Mouse (Mus musculus) intestine, embryonic 15.5 days (tissue): ENCODE results near the gene C130050O18Rik. TPM values are rescaled to one million over a fixed set of nuclear protein-coding genes. Genes with fewer than 3 reads are reported as not detected.
A peak's percentile ranks its signal among the peaks of the same experiment; 100 is the strongest.

Experiments
- ATAC-seq: fragments of 200-750 bp; cut with Nextera tagmentation; 2 replicates; pipeline ENCODE4 v1.8.0; 2017; ENCODE audit warnings: moderate TSS enrichment, moderate library complexity
- H3K27ac ChIP-seq: fragments of 300-500 bp; sonication (generic); 2 replicates; pipeline ENCODE4 v1.5.1; 2015; ENCODE audit warnings: mild to moderate bottlenecking, inconsistent platforms
- H3K27me3 ChIP-seq: fragments of 300-500 bp; sonication (generic); replicated peaks from 2 replicates; pipeline ENCODE4 v1.6.1; 2015; ENCODE audit warnings: inconsistent platforms
- H3K36me3 ChIP-seq: fragments of 300-500 bp; sonication (generic); 2 replicates; pipeline ENCODE4 v1.6.1; 2015; ENCODE audit warnings: inconsistent platforms
- H3K4me1 ChIP-seq: fragments of 300-500 bp; sonication (generic); replicated peaks from 2 replicates; pipeline ENCODE4 v1.6.1; 2015; ENCODE audit warnings: inconsistent platforms
- H3K4me2 ChIP-seq: fragments of 300-500 bp; sonication (generic); replicated peaks from 2 replicates; pipeline ENCODE4 v1.6.1; 2015; ENCODE audit warnings: mild to moderate bottlenecking, inconsistent platforms
- H3K4me3 ChIP-seq: fragments of 300-500 bp; sonication (generic); replicated peaks from 2 replicates; pipeline ENCODE4 v1.5.1; 2015; ENCODE audit warnings: inconsistent platforms
- H3K9ac ChIP-seq: fragments of 300-500 bp; sonication (generic); 2 replicates; pipeline ENCODE4 v1.6.1; 2015; ENCODE audit warnings: inconsistent platforms
- H3K9me3 ChIP-seq: fragments of 300-500 bp; sonication (generic); 2 replicates; pipeline ENCODE4 v1.6.1; 2016; ENCODE audit warnings: inconsistent platforms
- WGBS: fragments of 180-500 bp; shearing (Covaris S2); methylation state at CpG from one replicate; pipeline ENCODE4 v1.1.7; 2015; 5-methylcytosine and 5-hydroxymethylcytosine counted together
- polyA plus RNA-seq: library from polyadenylated mRNA; unstranded; fragments of >200 nt; fragmentation: Nextera tagmentation; extraction: Ambion mirVana; gene quantifications from 2 replicates; pipeline ENCODE4 v1.2.1, GENCODE M21; 2015

The C130050O18Rik gene
- polyA plus RNA-seq, 1 experiment from 2014 or later: 0.85 TPM

GRCm38 (mm10) chr5:139438440-139438839 lies 33.4 kb downstream of the C130050O18Rik start:
- Histone ChIP-seq H3K9me3 (no peaks in the 10 kb centered on the region), H3K4me1 (0 out of 2 replicates have a peak, but pooled peaks cover 5% of the 10 kb centered on the region), H3K9ac (no peak overlapping the region), H3K4me3 (no peak overlapping the region), H3K27ac (no peak overlapping the region), H3K27me3 (no peaks in the 10 kb centered on the region), H3K36me3 (no peaks in the 10 kb centered on the region), H3K4me2 (no peak overlapping the region)
- WGBS: 86% methylated on average over 12 of the region's 12 CpGs
- no peak for ATAC-seq

DNA sequence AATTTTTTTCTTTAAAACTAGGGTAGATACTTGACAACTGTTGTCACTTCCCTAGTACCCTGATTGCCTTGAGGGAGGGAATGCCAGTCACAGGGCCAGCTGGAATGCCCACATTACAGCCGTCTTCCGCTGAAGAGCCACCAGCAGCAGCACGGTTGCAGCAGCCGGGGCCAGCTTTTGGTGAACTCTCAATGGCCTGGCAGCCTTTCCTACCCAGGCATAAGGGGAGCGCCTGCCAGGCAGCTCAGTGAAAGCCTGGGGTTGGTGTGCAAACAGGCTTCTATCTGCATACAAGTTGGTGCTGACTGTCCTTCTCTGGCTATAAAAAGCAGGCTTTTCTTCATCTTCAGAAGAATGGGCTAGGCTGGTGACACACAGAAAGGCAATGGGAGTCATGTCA lies 35.4 kb downstream of the C130050O18Rik start:
- no peak overlapping the region for H3K4me3 ChIP-seq
- no peak overlapping the region for H3K4me2 ChIP-seq
- ATAC-seq: no peak
- 0 out of 2 replicates have a peak, but pooled peaks cover 5% of the 10 kb centered on the region for H3K4me1 ChIP-seq
- H3K27ac ChIP-seq: no peak overlapping the region
- H3K9me3 ChIP-seq: no peaks in the 10 kb centered on the region
- WGBS: 85% methylated on average over 5 of the region's 5 CpGs
- no peaks in the 10 kb centered on the region for H3K27me3 ChIP-seq
- H3K9ac ChIP-seq: no peak overlapping the region
- H3K36me3 ChIP-seq: no peaks in the 10 kb centered on the region

- WGBS: 94% methylated on average over 11 of the region's 11 CpGs
- Histone ChIP-seq H3K4me2 (no peak overlapping the region), H3K27ac (no peak overlapping the region), H3K4me3 (no peak overlapping the region), H3K9me3 (no peaks in the 10 kb centered on the region), H3K27me3 (no peaks in the 10 kb centered on the region), H3K4me1 (0 out of 2 replicates have a peak, but pooled peaks cover 5% of the 10 kb centered on the region), H3K9ac (no peak overlapping the region), H3K36me3 (no peaks in the 10 kb centered on the region)
- ATAC-seq: no peak
Measured at GRCm38 (mm10) chr5:139440926-139441725, 36.0 kb downstream of the C130050O18Rik start.

GRCm38 (mm10) chr5:139441726-139442018 lies 36.6 kb downstream of the C130050O18Rik start:
- H3K4me2 ChIP-seq: no peak overlapping the region
- no peak overlapping the region for H3K9ac ChIP-seq
- ATAC-seq: no peak
- 0 out of 2 replicates have a peak, but pooled peaks cover 5% of the 10 kb centered on the region for H3K4me1 ChIP-seq
- WGBS: 91% methylated on average over 2 of the region's 2 CpGs
- no peaks in the 10 kb centered on the region for H3K9me3 ChIP-seq
- no peak overlapping the region for H3K4me3 ChIP-seq
- H3K36me3 ChIP-seq: no peaks in the 10 kb centered on the region
- H3K27ac ChIP-seq: no peak overlapping the region
- no peaks in the 10 kb centered on the region for H3K27me3 ChIP-seq

- 0 out of 2 replicates have a peak, but pooled peaks cover 5% of the 10 kb centered on the region for H3K4me1 ChIP-seq
- WGBS: 80% methylated on average over 12 of the region's 12 CpGs
- ATAC-seq: 0 out of 2 replicates have a peak, but pooled peaks have one; percentile 20
Measured at GRCm38 (mm10) chr5:139442428-139442827, 37.3 kb downstream of the C130050O18Rik start.

DNA sequence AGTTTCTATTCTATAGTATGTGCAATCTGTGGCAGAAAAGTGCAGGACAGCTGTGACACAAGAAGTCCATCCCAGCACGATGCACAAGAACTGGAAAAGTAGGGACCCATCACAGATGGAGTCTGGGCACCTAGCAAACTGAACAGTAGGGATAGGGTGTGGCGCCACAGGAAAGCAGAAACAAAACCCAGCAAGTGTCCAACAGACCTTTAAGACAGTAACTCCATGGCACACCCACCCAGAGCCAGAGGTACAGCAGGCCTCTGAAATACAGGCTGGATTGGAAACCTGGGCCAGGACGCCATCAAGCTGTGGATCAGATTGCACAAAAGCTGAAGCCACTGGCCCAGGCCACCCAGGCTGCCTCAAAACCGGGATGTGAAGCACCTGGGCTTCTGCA lies 37.9 kb downstream of the C130050O18Rik start:
- no peaks in the 10 kb centered on the region for H3K27me3 ChIP-seq
- H3K9me3 ChIP-seq: no peaks in the 10 kb centered on the region
- H3K27ac ChIP-seq: no peak overlapping the region
- no peaks in the 10 kb centered on the region for H3K36me3 ChIP-seq
- no peak overlapping the region for H3K9ac ChIP-seq
- H3K4me1 ChIP-seq: 0 out of 2 replicates have a peak, but pooled peaks cover 5% of the 10 kb centered on the region
- H3K4me2 ChIP-seq: no peak overlapping the region
- WGBS: 64% methylated on average over 4 of the region's 4 CpGs
- no peak overlapping the region for H3K4me3 ChIP-seq
- no peak for ATAC-seq

More at GRCm38 (mm10) chr5:139442428-139442827, 37.3 kb downstream of the C130050O18Rik start:
- Histone ChIP-seq H3K9me3 (no peaks in the 10 kb centered on the region), H3K9ac (no peak overlapping the region), H3K36me3 (no peaks in the 10 kb centered on the region), H3K27ac (no peak overlapping the region), H3K4me3 (no peak overlapping the region), H3K27me3 (no peaks in the 10 kb centered on the region), H3K4me2 (no peak overlapping the region)

GRCm38 (mm10) chr5:139445258-139445657 lies 40.2 kb downstream of the C130050O18Rik start:
- Histone ChIP-seq H3K4me2 (no peak overlapping the region), H3K4me1 (peaks cover 12% of the 10 kb centered on the region), H3K4me3 (no peak overlapping the region), H3K9me3 (no peaks in the 10 kb centered on the region), H3K27me3 (no peaks in the 10 kb centered on the region), H3K9ac (no peak overlapping the region), H3K36me3 (no peaks in the 10 kb centered on the region), H3K27ac (no peak overlapping the region)
- no peak for ATAC-seq
- WGBS: 84% methylated on average over 8 of the region's 8 CpGs

DNA sequence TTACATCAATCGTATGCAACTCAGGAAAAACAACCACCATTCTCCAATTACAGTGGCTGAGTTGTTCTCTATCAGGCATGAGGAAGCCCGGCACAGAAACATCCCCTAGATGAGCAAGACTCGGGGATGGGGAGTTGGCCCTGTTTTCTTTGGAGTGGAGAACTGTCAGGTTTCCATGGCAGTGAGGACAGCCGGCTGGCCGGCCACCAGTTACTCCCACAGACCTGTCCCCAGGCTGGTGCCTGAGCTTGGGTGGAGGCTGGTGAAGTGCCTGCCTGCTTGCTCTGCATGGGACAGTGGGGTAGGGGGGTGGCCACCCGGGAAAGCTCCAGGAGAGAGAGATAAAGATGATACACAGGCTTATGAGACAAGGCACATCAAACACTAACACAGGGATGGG lies 42.9 kb downstream of the C130050O18Rik start:
- Histone ChIP-seq H3K4me3 (no peak overlapping the region), H3K9me3 (no peaks in the 10 kb centered on the region), H3K27ac (no peak overlapping the region), H3K27me3 (no peaks in the 10 kb centered on the region), H3K36me3 (0 out of 2 replicates have a peak, but pooled peaks cover 4% of the 10 kb centered on the region), H3K4me1 (peaks cover 12% of the 10 kb centered on the region), H3K4me2 (no peak overlapping the region), H3K9ac (no peak overlapping the region)
- WGBS: 73% methylated on average over 6 of the region's 6 CpGs
- no peak for ATAC-seq

- Histone ChIP-seq H3K9ac (no peak overlapping the region), H3K27ac (no peak overlapping the region), H3K9me3 (no peaks in the 10 kb centered on the region), H3K4me2 (no peak overlapping the region), H3K27me3 (no peaks in the 10 kb centered on the region), H3K36me3 (0 out of 2 replicates have a peak, but pooled peaks cover 4% of the 10 kb centered on the region), H3K4me3 (no peak overlapping the region), H3K4me1 (peaks cover 11% of the 10 kb centered on the region)
- ATAC-seq: 0 out of 2 replicates have a peak, but pooled peaks have one; percentile 25
- WGBS: 48% methylated on average over 5 of the region's 5 CpGs
Measured at GRCm38 (mm10) chr5:139449161-139449791, 44.2 kb downstream of the C130050O18Rik start.

GRCm38 (mm10) chr5:139449926-139450325 lies 44.8 kb downstream of the C130050O18Rik start:
- no peaks in the 10 kb centered on the region for H3K9me3 ChIP-seq
- no peak overlapping the region for H3K27ac ChIP-seq
- 36% methylated on average over 4 of the region's 4 CpGs for WGBS
- no peak for ATAC-seq
- no peak overlapping the region for H3K4me2 ChIP-seq
- H3K4me3 ChIP-seq: no peak overlapping the region
- H3K4me1 ChIP-seq: peaks cover 11% of the 10 kb centered on the region
- H3K9ac ChIP-seq: no peak overlapping the region
- 0 out of 2 replicates have a peak, but pooled peaks cover 4% of the 10 kb centered on the region for H3K36me3 ChIP-seq
- H3K27me3 ChIP-seq: no peaks in the 10 kb centered on the region

DNA sequence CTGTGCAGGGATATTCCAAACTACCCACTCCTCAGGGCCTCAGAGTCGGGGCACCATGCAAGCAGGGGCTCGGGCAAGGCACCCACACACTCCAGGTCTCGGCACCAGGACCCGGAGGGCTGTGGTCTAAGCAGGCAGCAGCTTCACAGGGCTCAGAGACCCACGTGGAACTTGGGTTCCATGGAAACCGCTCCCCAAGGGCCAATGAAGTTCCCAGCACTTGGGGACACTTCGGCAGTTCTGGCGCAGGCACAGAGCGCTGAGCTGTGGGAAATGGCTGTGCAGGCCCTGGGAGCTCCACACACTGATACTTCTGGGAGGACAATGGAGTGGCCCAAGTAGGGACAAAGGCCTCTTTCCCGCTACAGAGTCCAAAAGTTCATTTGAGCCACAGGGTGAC lies 48.0 kb downstream of the C130050O18Rik start:
- H3K4me3 ChIP-seq: no peak overlapping the region
- H3K27ac ChIP-seq: no peak overlapping the region
- no peak for ATAC-seq
- no peaks in the 10 kb centered on the region for H3K9me3 ChIP-seq
- no peak overlapping the region for H3K4me2 ChIP-seq
- H3K9ac ChIP-seq: no peak overlapping the region
- H3K27me3 ChIP-seq: no peaks in the 10 kb centered on the region
- H3K36me3 ChIP-seq: 0 out of 2 replicates have a peak, but pooled peaks cover 4% of the 10 kb centered on the region
- WGBS: 89% methylated on average over 10 of the region's 10 CpGs
- H3K4me1 ChIP-seq: peaks cover 11% of the 10 kb centered on the region

DNA sequence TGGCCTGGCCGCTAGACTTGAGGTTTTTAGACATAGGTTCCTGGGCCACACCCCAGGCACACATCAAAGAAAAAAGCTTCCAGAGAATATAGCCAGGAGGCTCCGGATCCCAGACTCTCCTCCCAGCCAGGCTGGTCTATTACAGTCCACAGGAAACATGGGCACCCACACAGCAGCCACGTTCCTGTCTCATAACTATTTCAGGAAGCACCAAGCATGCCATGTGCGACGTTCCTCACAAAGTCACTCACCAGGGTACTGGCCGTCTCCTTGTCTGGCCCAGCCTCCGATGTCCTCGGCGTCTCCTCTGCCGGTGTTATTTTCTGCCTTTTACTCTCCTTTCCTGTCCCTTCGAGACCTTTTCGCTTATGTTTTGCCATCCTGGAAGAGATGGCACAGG lies 50.1 kb downstream of the C130050O18Rik start:
- no peak overlapping the region for H3K27ac ChIP-seq
- H3K4me3 ChIP-seq: no peak overlapping the region
- H3K27me3 ChIP-seq: no peaks in the 10 kb centered on the region
- H3K4me2 ChIP-seq: no peak overlapping the region
- no peak overlapping the region for H3K9ac ChIP-seq
- peaks cover 8% of the 10 kb centered on the region for H3K4me1 ChIP-seq
- no peak for ATAC-seq
- 95% methylated on average over 12 of the region's 12 CpGs for WGBS
- H3K9me3 ChIP-seq: no peaks in the 10 kb centered on the region
- H3K36me3 ChIP-seq: 0 out of 2 replicates have a peak, but pooled peaks cover 4% of the 10 kb centered on the region
